Mouse (Mus musculus) CH12.LX (cell line): ENCODE measurements around the gene Uri1. TPM values are rescaled to one million over a fixed set of nuclear protein-coding genes. Genes with fewer than 3 reads are reported as not detected.

Experiments
- DNase-seq: peaks from one replicate; pipeline ENCODE4 v3.0.0-alpha.2; 2013; ENCODE audit errors: extremely low read depth
- H3K27ac ChIP-seq: 2 replicates; pipeline ENCODE4 v1.5.1; 2012; ENCODE audit warnings: low read depth, mild to moderate bottlenecking, control low read depth, moderate library complexity; ENCODE audit not compliant: insufficient read depth
- H3K27me3 ChIP-seq: replicated peaks from 2 replicates; pipeline ENCODE3; 2012; ENCODE audit warnings: inconsistent platforms
- H3K36me3 ChIP-seq, 2 experiments: replicated peaks in 1 of 2; 2 replicates each; pipeline versions ENCODE3 to v1.6.1; 2012; ENCODE audit warnings: inconsistent platforms in 1 of 2, low read length in 1 of 2, mild to moderate bottlenecking in 1 of 2, mixed read lengths in 1 of 2, moderate library complexity in 1 of 2; ENCODE audit not compliant: control insufficient read depth in 1 of 2, insufficient read depth in 1 of 2
- H3K4me1 ChIP-seq, 2 experiments: 2 replicates each; pipeline ENCODE4 v1.6.1; 2012; ENCODE audit warnings: inconsistent platforms in 1 of 2, moderate library complexity in 1 of 2; ENCODE audit not compliant: insufficient read depth in 2 of 2, control insufficient read depth in 1 of 2
- H3K4me2 ChIP-seq: 2 replicates; pipeline ENCODE4 v1.6.1; 2012; ENCODE audit warnings: low read depth, mild to moderate bottlenecking, control low read depth; ENCODE audit not compliant: poor library complexity, insufficient read depth, severe bottlenecking
- H3K4me3 ChIP-seq, 3 experiments: fragments of 150-350 bp in 1 of 3; sonication (generic) in 1 of 3; replicated peaks in 1 of 3; 2 replicates each; pipeline versions ENCODE3 to v1.5.1; 2011 to 2012; ENCODE audit warnings: low read depth in 2 of 3, low read length in 2 of 3, mild to moderate bottlenecking in 2 of 3, moderate library complexity in 2 of 3, control low read depth in 1 of 3, improper control_type of control experiment in 1 of 3, inconsistent platforms in 1 of 3, mixed read lengths in 1 of 3; ENCODE audit not compliant: poor library complexity in 1 of 3
- H3K79me2 ChIP-seq: replicated peaks from 2 replicates; pipeline ENCODE4 v1.6.1; 2012; ENCODE audit warnings: mild to moderate bottlenecking, moderate library complexity; ENCODE audit not compliant: control insufficient read depth, poor library complexity, insufficient read depth, severe bottlenecking; ENCODE audit errors: extremely low read depth
- H3K9ac ChIP-seq: 2 replicates; pipeline ENCODE4 v1.6.1; 2012; ENCODE audit warnings: low read depth, mild to moderate bottlenecking, control low read depth, moderate library complexity; ENCODE audit not compliant: insufficient read depth
- H3K9me3 ChIP-seq: replicated peaks from 2 replicates; pipeline ENCODE3; 2012; ENCODE audit warnings: low read length, inconsistent platforms, mixed read lengths
- BHLHE40 ChIP-seq: IDR thresholded peaks from 2 replicates; pipeline ENCODE4 v1.6.1; 2011; ENCODE audit warnings: mild to moderate bottlenecking, low read depth, low read length, improper control_type of control experiment
- CHD1 ChIP-seq: IDR thresholded peaks from 2 replicates; pipeline ENCODE4 v1.6.1; 2012; ENCODE audit warnings: low read depth, low read length, improper control_type of control experiment, inconsistent platforms
- CHD2 ChIP-seq: IDR thresholded peaks from 2 replicates; pipeline ENCODE4 v1.6.1; 2011; ENCODE audit warnings: low read length, improper control_type of control experiment
- ELF1 ChIP-seq: IDR thresholded peaks from 2 replicates; pipeline ENCODE4 v1.6.1; 2014; ENCODE audit warnings: low read depth, mild to moderate bottlenecking, inconsistent platforms, low read length, improper control_type of control experiment
- HCFC1 ChIP-seq: IDR thresholded peaks from 2 replicates; pipeline ENCODE4 v1.6.1; 2012; ENCODE audit warnings: low read depth, mild to moderate bottlenecking, inconsistent platforms, low read length, improper control_type of control experiment
- IRF4 ChIP-seq: IDR thresholded peaks from 2 replicates; pipeline ENCODE4 v1.6.1; 2014; ENCODE audit warnings: low read depth, mild to moderate bottlenecking, inconsistent platforms, low read length, improper control_type of control experiment
- JUN ChIP-seq: IDR thresholded peaks from 2 replicates; pipeline ENCODE4 v1.6.1; 2011; ENCODE audit warnings: low read depth, mild to moderate bottlenecking, low read length, improper control_type of control experiment, moderate library complexity; ENCODE audit not compliant: insufficient read depth
- JUND ChIP-seq: conservative IDR thresholded peaks from 2 replicates; pipeline ENCODE4 v1.6.1; 2011; ENCODE audit warnings: low read depth, low read length, improper control_type of control experiment
- KAT2A ChIP-seq: IDR thresholded peaks from 2 replicates; pipeline ENCODE4 v1.6.1; 2012; ENCODE audit warnings: low read length, improper control_type of control experiment, inconsistent platforms; ENCODE audit not compliant: insufficient replicate concordance
- MAX ChIP-seq: IDR thresholded peaks from 2 replicates; pipeline ENCODE4 v1.6.1; 2011; ENCODE audit warnings: low read length, improper control_type of control experiment
- MAZ ChIP-seq: IDR thresholded peaks from 2 replicates; pipeline ENCODE4 v1.6.1; 2012; ENCODE audit warnings: low read depth, mild to moderate bottlenecking, inconsistent platforms, low read length, improper control_type of control experiment, moderate library complexity
- MEF2A ChIP-seq: IDR thresholded peaks from 2 replicates; pipeline ENCODE4 v1.6.1; 2014; ENCODE audit warnings: low read depth, mild to moderate bottlenecking, inconsistent platforms, low read length, improper control_type of control experiment, borderline replicate concordance
- MXI1 ChIP-seq: IDR thresholded peaks from 2 replicates; pipeline ENCODE4 v1.6.1; 2011; ENCODE audit warnings: mild to moderate bottlenecking, low read depth, low read length, improper control_type of control experiment
- MYC ChIP-seq: IDR thresholded peaks from 2 replicates; pipeline ENCODE4 v1.6.1; 2011; ENCODE audit warnings: low read depth, mild to moderate bottlenecking, improper control_type of control experiment, low read length
- NRF1 ChIP-seq: IDR thresholded peaks from 2 replicates; pipeline ENCODE4 v1.6.1; 2014; ENCODE audit warnings: low read depth, mild to moderate bottlenecking, inconsistent platforms, low read length, improper control_type of control experiment, moderate library complexity
- RAD21 ChIP-seq: IDR thresholded peaks from 2 replicates; pipeline ENCODE4 v1.6.1; 2011; ENCODE audit warnings: low read depth, mild to moderate bottlenecking, low read length, improper control_type of control experiment, moderate library complexity
- SIN3A ChIP-seq: IDR thresholded peaks from 2 replicates; pipeline ENCODE4 v1.6.1; 2012; ENCODE audit warnings: low read length, improper control_type of control experiment, inconsistent platforms
- SMC3 ChIP-seq: IDR thresholded peaks from 2 replicates; pipeline ENCODE4 v1.6.1; 2011; ENCODE audit warnings: low read depth, low read length, improper control_type of control experiment
- TBP ChIP-seq: conservative IDR thresholded peaks from 2 replicates; pipeline ENCODE4 v1.6.1; 2011; ENCODE audit warnings: low read depth, low read length, improper control_type of control experiment
- UBTF ChIP-seq: IDR thresholded peaks from 2 replicates; pipeline ENCODE4 v1.6.1; 2012; ENCODE audit warnings: low read depth, mild to moderate bottlenecking, inconsistent platforms, low read length, improper control_type of control experiment, moderate library complexity
- ZNF384 ChIP-seq: IDR thresholded peaks from 2 replicates; pipeline ENCODE4 v1.6.1; 2012; ENCODE audit warnings: low read depth, low read length, improper control_type of control experiment, inconsistent platforms
- dilution Hi-C: fragments of 300-500 bp; cut with MboI; formaldehyde crosslinking; loops from 2 replicates; pipeline ENCODE4 v1.14.3; 2020; ENCODE audit warnings: low sequenced_read_pairs; ENCODE audit not compliant: extremely low pct_unique_long_range_greater_than_20kb, extremely low pct_ligation_motif_present
- in situ Hi-C: fragments of 300-500 bp; cut with MboI; formaldehyde crosslinking; loops from 3 replicates; pipeline ENCODE4 v1.14.3; 2019; ENCODE audit warnings: low sequenced_read_pairs, low pct_ligation_motif_present, low pct_unique_long_range_greater_than_20kb, mixed read lengths
- polyA plus RNA-seq: library from polyadenylated mRNA; unstranded; fragments of >175 nt; gene quantifications from 2 replicates; pipeline ENCODE4 v1.2.1, GENCODE M21; 2012; ENCODE audit warnings: low read depth; ENCODE audit not compliant: insufficient read length
- total RNA-seq, 2 experiments: library from RNA; depleted of rRNA; stranded (reverse); fragments of 300-350 nt in 1 of 2; fragments of >200 nt in 1 of 2; gene quantifications; 2 replicates each; pipeline ENCODE4 v1.2.3; 2012 to 2014

The Uri1 gene
- total and polyA plus RNA-seq, 3 experiments = 37.1 to 53.3 (median 50.1) TPM

- Histone ChIP-seq H3K27me3 (peaks cover 26% of the 10 kb centered on the region), H3K27ac (peak overlapping the region; percentile 84), H3K4me2 (no peak overlapping the region), H3K79me2 (peaks cover 27% of the 10 kb centered on the region), H3K9me3 (no peaks in the 10 kb centered on the region), H3K4me3 (peak overlapping the region; percentile 80 to 81 (median 80)), H3K4me1 (peaks cover 2 to 32% of the 10 kb centered on the region in 2 experiments; a peak in 2 of 4 replicates), H3K36me3 (peaks cover 0 to 14% of the 10 kb centered on the region in 2 experiments), H3K9ac (peak overlapping the region; percentile 84)
- dilution Hi-C loops (no loop called here), in situ Hi-C loops (no loop called here)
- DNase-seq = peak; percentile 84
- TF ChIP-seq MAZ = 0 out of 2 replicates have a peak, but pooled peaks have one; percentile 5
- TF ChIP-seq CHD2 = no peak
- peak; percentile 80 for TF ChIP-seq ELF1
- peak; percentile 73 for TF ChIP-seq NRF1
- peak; percentile 81 for TF ChIP-seq MAX
- TF ChIP-seq MYC = peak; percentile 49
- TF ChIP-seq KAT2A = peak; percentile 23; the same call in 1 of the 2 replicates
- TF ChIP-seq MEF2A = no peak
- no peak for TF ChIP-seq JUND
- no peak; the same call in 1 of the 2 replicates for TF ChIP-seq UBTF
- 0 out of 2 replicates have a peak, but pooled peaks have one; percentile 42 for TF ChIP-seq ZNF384
- peak; percentile 86; the same call in 1 of the 2 replicates for TF ChIP-seq MXI1
- TF ChIP-seq JUN = no peak
- TF ChIP-seq IRF4 = 0 out of 2 replicates have a peak, but pooled peaks have one; percentile 6
- peak; percentile 66 for TF ChIP-seq HCFC1
- no peak for TF ChIP-seq RAD21
- 0 out of 2 replicates have a peak, but pooled peaks have one; percentile 37 for TF ChIP-seq TBP
- peak; percentile 74 for TF ChIP-seq BHLHE40
- TF ChIP-seq CHD1 = peak; percentile 50; the same call in 1 of the 2 replicates
- TF ChIP-seq SIN3A = peak; percentile 83; the same call in 1 of the 2 replicates
- TF ChIP-seq SMC3 = no peak
Observed at GRCm38 (mm10) chr7:38018416-38019368, 4.7 kb downstream of the Uri1 start.
